Mouse (Mus musculus) thymus, adult 2 months (tissue): Measurements from ENCODE around the gene Mecom.

ENCODE experiments used
- CTCF ChIP-seq: fragments of 200-500 bp; IDR thresholded peaks from 2 replicates; pipeline ENCODE4 v1.5.1; 2012; ENCODE audit warnings: mild to moderate bottlenecking, control low read depth, low read length, moderate library complexity, borderline replicate concordance; ENCODE audit not compliant: control insufficient read depth, poor library complexity, insufficient read depth; ENCODE audit errors: extremely low read depth
- POLR2A ChIP-seq: fragments of 200-500 bp; IDR thresholded peaks from 2 replicates; pipeline ENCODE4 v1.6.1; 2012; ENCODE audit warnings: mild to moderate bottlenecking, low read length, control low read depth, moderate library complexity; ENCODE audit not compliant: control insufficient read depth, poor library complexity, insufficient read depth; ENCODE audit errors: extremely low read depth

DNA sequence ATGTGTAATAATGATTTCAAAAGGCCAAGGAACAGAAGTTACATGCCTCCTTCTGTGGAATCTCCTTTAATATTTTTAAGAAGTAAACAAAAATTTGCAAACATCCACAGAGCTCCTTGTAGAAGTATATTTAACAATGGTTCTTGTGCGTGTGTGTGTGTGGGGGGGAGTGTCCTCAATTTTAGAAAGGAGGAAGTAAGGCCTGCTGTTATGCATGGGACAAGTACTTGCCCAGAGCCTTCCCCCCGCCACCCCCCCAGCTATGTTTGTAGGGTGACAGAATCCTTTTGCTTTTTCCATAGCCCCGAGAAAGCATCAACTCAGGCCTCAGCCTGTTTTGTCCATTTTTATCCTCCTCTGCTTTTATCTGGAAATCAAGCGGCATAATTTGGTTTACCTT is 137.0 kb downstream of the Mecom start:
- TF ChIP-seq CTCF = no peak
- no peak for TF ChIP-seq POLR2A
